Mouse (Mus musculus): ENCODE measurements around the gene Fam168a.

- no peak for TF ChIP-seq CTCF (IDR thresholded peaks at IDR 0.05; ENCODE audit: borderline replicate concordance, insufficient read depth, low read depth, low read length)
- no peak for TF ChIP-seq POLR2A (IDR thresholded peaks at IDR 0.05; ENCODE audit: borderline replicate concordance, insufficient read depth, low read length)
Measured at GRCm38 (mm10) chr7:100729778-100730177, 23.3 kb downstream of the Fam168a start.

All from cerebellum, adult 2 months (tissue).